Mouse (Mus musculus) lung, postnatal 0 days (tissue): ENCODE measurements around the gene Ckm. TPM values are rescaled to one million over a fixed set of nuclear protein-coding genes. Genes with fewer than 3 reads are reported as not detected.

Experiments used
- ATAC-seq: fragments of 200-750 bp; cut with Nextera tagmentation; 2 replicates; pipeline ENCODE4 v1.8.0; 2017; ENCODE audit warnings: moderate library complexity
- DNase-seq: peaks from one replicate; pipeline ENCODE4 v3.0.0-alpha.2; 2016; ENCODE audit warnings: low spot score
- H3K27ac ChIP-seq: fragments of 300-500 bp; sonication (generic); 2 replicates; pipeline ENCODE4 v1.5.1; 2014; ENCODE audit warnings: antibody characterized with exemption, mild to moderate bottlenecking, low read length, mixed read lengths
- H3K27me3 ChIP-seq: fragments of 300-500 bp; sonication (generic); replicated peaks from 2 replicates; pipeline ENCODE4 v1.6.1; 2014; ENCODE audit warnings: low read length, mixed read lengths; ENCODE audit not compliant: insufficient read depth
- H3K36me3 ChIP-seq: fragments of 300-500 bp; sonication (generic); 2 replicates; pipeline ENCODE4 v1.6.1; 2014; ENCODE audit warnings: low read length, mixed read lengths; ENCODE audit not compliant: insufficient read depth
- H3K4me1 ChIP-seq: fragments of 300-500 bp; sonication (generic); 2 replicates; pipeline ENCODE4 v1.6.1; 2014; ENCODE audit warnings: antibody characterized with exemption, low read depth, low read length, mixed read lengths; ENCODE audit not compliant: insufficient read depth
- H3K4me2 ChIP-seq: fragments of 300-500 bp; sonication (generic); replicated peaks from 2 replicates; pipeline ENCODE4 v1.6.1; 2014; ENCODE audit warnings: low read depth, mild to moderate bottlenecking, low read length, moderate library complexity, mixed read lengths
- H3K4me3 ChIP-seq: fragments of 300-500 bp; sonication (generic); 2 replicates; pipeline ENCODE4 v1.5.1; 2014; ENCODE audit warnings: low read depth, low read length
- H3K9ac ChIP-seq: fragments of 300-500 bp; sonication (generic); replicated peaks from 2 replicates; pipeline ENCODE4 v1.6.1; 2014; ENCODE audit warnings: low read depth, mild to moderate bottlenecking
- H3K9me3 ChIP-seq: fragments of 300-500 bp; sonication (generic); 2 replicates; pipeline ENCODE4 v1.6.1; 2016; ENCODE audit warnings: low read length, mixed read lengths
- CTCF ChIP-seq: IDR thresholded peaks from 2 replicates; pipeline ENCODE4 v1.5.1; 2016; ENCODE audit warnings: antibody characterized with exemption, mild to moderate bottlenecking
- EP300 ChIP-seq: IDR thresholded peaks from 2 replicates; pipeline ENCODE4 v1.6.1; 2016; ENCODE audit warnings: antibody characterized with exemption, mild to moderate bottlenecking, control low read depth
- WGBS: fragments of 180-500 bp; shearing (Covaris S2); extraction: QIAGEN DNeasy Blood & Tissue Kit; methylation state at CpG from one replicate; pipeline ENCODE4 v1.1.7; 2014; 5-methylcytosine and 5-hydroxymethylcytosine counted together
- polyA plus RNA-seq: library from polyadenylated mRNA; unstranded; fragments of >200 nt; fragmentation: Nextera tagmentation; extraction: Ambion mirVana; gene quantifications from 2 replicates; pipeline ENCODE4 v1.2.1, GENCODE M21; 2015

The Ckm gene
- polyA plus RNA-seq, 1 experiment from 2014 or later, result 34.0 TPM

DNA sequence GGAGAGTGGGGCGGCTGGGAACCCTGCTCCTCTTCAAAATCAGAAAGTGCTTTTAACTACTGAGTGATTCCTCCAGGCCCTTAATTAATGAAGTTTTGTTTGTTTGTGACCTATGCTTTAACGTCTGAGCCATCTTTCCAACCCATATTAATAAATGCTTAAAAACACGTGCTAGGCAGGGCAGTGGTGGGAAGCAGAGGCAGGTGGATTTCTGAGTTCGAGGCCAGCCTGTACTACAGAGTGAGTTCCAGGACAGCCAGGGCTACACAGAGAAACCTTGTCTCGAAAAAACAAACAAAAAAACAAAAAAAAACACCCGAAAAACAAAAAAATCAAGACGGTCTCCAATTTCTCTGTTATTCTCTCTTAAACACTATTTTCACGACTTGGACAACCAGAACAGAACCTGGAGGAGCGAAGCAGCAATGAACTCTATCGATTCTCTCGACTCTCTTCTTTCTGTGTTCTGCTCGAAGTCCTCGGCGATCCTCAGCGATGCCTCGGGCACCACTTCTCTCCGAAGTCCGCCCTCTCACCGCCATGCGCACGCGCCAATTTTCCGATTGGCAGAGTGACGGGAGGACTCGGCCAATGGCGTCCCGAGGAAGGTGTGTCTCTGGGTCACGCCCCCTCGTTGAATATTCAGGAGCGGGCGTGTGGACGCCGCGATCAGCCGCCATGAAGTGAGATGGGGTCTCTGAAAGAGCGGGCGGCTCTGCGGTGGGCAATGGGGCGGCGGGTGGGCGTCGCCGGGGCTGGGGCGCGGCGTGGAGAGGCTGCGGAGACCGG, 23.0 kb upstream of the Ckm start, which contains the start of gene Ercc2:
TSS of gene Ercc2 (plus strand) at position 634 of the 789 bp plus-strand sequence.
- Histone ChIP-seq H3K27ac (no peak within 1 kb of the TSS), H3K4me3 (peak within 1 kb of the TSS; percentile 75), H3K36me3 (peaks cover 4% of the 10 kb centered on the region), H3K9me3 (no peaks in the 10 kb centered on the region), H3K27me3 (no peaks in the 10 kb centered on the region), H3K9ac (peak within 1 kb of the TSS; percentile 73), H3K4me2 (peak within 1 kb of the TSS; percentile 88), H3K4me1 (0 out of 2 replicates have a peak, but pooled peaks cover 3% of the 10 kb centered on the region)
- 6% methylated on average over 44 of the region's 48 CpGs for WGBS
- ATAC-seq, result peak; percentile 97
- TF ChIP-seq EP300, result no peak
- TF ChIP-seq CTCF, result no peak
- DNase-seq, result peak; percentile 99

GRCm38 (mm10) chr7:19382166-19382541, 22.4 kb upstream of the Ckm start:
- WGBS, result 0% methylated on average over 30 of the region's 37 CpGs
- no peaks in the 10 kb centered on the region for H3K9me3 ChIP-seq
- H3K4me3 ChIP-seq, result peak overlapping the region; percentile 75
- H3K9ac ChIP-seq, result peak overlapping the region; percentile 73
- no peak overlapping the region for H3K27ac ChIP-seq
- TF ChIP-seq EP300, result no peak
- no peak; the same call in 1 of the 2 replicates for TF ChIP-seq CTCF
- 0 out of 2 replicates have a peak, but pooled peaks cover 3% of the 10 kb centered on the region for H3K4me1 ChIP-seq
- ATAC-seq (peak; percentile 66), DNase-seq (peak; percentile 55)
- peaks cover 9% of the 10 kb centered on the region for H3K36me3 ChIP-seq
- peak overlapping the region; percentile 88 for H3K4me2 ChIP-seq
- H3K27me3 ChIP-seq, result no peaks in the 10 kb centered on the region

DNA sequence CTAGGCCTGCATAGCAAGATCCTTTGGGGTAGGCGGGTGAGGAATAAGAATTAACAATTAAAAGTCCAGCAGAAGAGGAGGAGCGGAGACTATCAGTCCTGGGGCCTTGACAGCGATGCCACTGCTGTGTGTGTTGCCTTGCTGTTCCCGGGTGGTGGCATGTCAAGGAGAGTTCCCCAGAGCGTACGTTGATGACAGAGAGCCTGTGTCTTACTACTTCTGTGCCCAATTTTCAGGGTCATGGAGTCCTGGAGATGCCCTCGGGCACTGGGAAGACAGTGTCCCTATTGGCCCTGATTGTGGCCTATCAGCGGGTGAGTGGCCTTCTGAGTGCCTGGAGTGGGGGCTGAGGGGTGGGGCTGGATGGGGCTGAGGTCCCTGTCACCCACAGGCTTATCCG, 20.9 kb upstream of the Ckm start:
- H3K9ac ChIP-seq, result no peak overlapping the region
- H3K27me3 ChIP-seq, result no peaks in the 10 kb centered on the region
- 82% methylated on average over 9 of the region's 9 CpGs for WGBS
- ATAC-seq (no peak), DNase-seq (no peak)
- no peak for TF ChIP-seq CTCF
- H3K27ac ChIP-seq, result no peak overlapping the region
- no peak overlapping the region for H3K4me3 ChIP-seq
- H3K36me3 ChIP-seq, result peaks cover 12% of the 10 kb centered on the region
- 0 out of 2 replicates have a peak, but pooled peaks cover 3% of the 10 kb centered on the region for H3K4me1 ChIP-seq
- no peak overlapping the region for H3K4me2 ChIP-seq
- no peaks in the 10 kb centered on the region for H3K9me3 ChIP-seq

DNA sequence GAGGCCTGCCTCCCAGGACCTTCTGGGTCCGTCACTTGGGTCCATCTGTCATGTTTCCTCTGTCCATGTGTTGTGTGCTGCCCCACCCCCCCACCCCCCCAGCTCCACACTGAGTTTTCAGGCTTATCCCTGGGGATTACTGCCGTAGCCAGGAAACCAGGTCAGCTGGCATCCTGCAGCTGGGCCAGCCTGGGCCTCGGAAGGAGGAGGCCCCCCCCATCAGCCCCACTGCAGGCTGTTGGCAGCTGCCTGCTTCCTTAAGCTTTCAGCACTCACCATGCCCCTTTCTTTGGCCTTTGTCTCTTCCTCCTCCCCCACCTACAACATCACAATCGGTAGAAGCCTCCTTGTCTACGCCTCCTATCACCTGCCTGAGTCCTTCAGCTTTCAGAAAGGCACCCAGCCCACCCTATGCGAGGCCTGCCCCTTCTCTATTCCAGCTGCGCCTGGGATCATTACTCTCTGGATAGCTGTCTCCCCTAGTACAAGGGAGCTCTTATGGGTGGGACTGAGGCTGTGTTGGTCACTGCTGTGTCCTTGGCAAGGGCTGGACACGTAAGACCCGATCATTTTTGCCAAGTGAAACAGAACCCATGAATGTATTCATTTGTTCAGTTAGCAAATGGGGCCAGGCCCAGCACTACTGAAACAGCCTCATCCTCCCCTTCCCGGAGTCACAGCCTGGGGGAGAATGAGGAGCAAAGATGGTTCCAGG, 15.7 kb upstream of the Ckm start:
- no peak for TF ChIP-seq CTCF
- no peak for TF ChIP-seq EP300
- Histone ChIP-seq H3K9me3 (no peaks in the 10 kb centered on the region), H3K27me3 (no peaks in the 10 kb centered on the region), H3K27ac (no peak overlapping the region), H3K36me3 (peaks cover 20% of the 10 kb centered on the region), H3K4me1 (no peaks in the 10 kb centered on the region), H3K4me3 (no peak overlapping the region), H3K9ac (no peak overlapping the region), H3K4me2 (no peak overlapping the region)
- WGBS, result 86% methylated on average over 9 of the region's 10 CpGs
- ATAC-seq (no peak), DNase-seq (no peak)

GRCm38 (mm10) chr7:19394484-19394883, 10.1 kb upstream of the Ckm start:
- peak; percentile 39 for ATAC-seq
- DNase-seq, result peak; percentile 30
- Histone ChIP-seq H3K27me3 (no peaks in the 10 kb centered on the region), H3K9me3 (no peaks in the 10 kb centered on the region), H3K4me2 (no peak overlapping the region), H3K27ac (no peak overlapping the region), H3K36me3 (0 out of 2 replicates have a peak, but pooled peaks cover 8% of the 10 kb centered on the region), H3K9ac (no peak overlapping the region), H3K4me3 (no peak overlapping the region), H3K4me1 (no peaks in the 10 kb centered on the region)
- TF ChIP-seq EP300, result no peak
- no peak for TF ChIP-seq CTCF
- 53% methylated on average over 8 of the region's 8 CpGs for WGBS
